Mouse (Mus musculus): ENCODE data around the gene Cep41. TPM values are rescaled to one million over a fixed set of nuclear protein-coding genes. Genes with fewer than 3 reads are reported as not detected.

Cep41 gene
- polyA plus RNA-seq, 1 experiment from 2014 or later = 4.7 TPM

- no peak overlapping the region for H3K4me3 ChIP-seq (ENCODE audit: low read depth, low read length)
- H3K9me3 ChIP-seq (ENCODE audit: control insufficient read depth, low read length) = no peaks in the 10 kb centered on the region
- no peak overlapping the region for H3K9ac ChIP-seq (ENCODE audit: low read length)
- no peaks in the 10 kb centered on the region for H3K36me3 ChIP-seq (ENCODE audit: control insufficient read depth, insufficient read depth, low read length)
- WGBS = 78% methylated on average over 11 of the region's 11 CpGs
- DNase-seq (ENCODE audit: low spot score) (no peak), ATAC-seq (ENCODE audit: low FRiP score, low TSS enrichment) (no peak)
- H3K27ac ChIP-seq (replicated peaks) = no peak overlapping the region; the same call in 1 of the 2 replicates
- TF ChIP-seq CTCF (IDR thresholded peaks at IDR 0.05; ENCODE audit: low read depth) = no peak
- H3K4me2 ChIP-seq (replicated peaks; ENCODE audit: low read depth) = no peak overlapping the region
- H3K27me3 ChIP-seq (ENCODE audit: control insufficient read depth, insufficient read depth, low read length) = no peaks in the 10 kb centered on the region
- H3K4me1 ChIP-seq (replicated peaks; ENCODE audit: control insufficient read depth, insufficient read depth) = 0 out of 2 replicates have a peak, but pooled peaks cover 2% of the 10 kb centered on the region
These were observed 20.3 kb upstream of the Cep41 start for GRCm38 (mm10) chr6:30713896-30714295.

DNA sequence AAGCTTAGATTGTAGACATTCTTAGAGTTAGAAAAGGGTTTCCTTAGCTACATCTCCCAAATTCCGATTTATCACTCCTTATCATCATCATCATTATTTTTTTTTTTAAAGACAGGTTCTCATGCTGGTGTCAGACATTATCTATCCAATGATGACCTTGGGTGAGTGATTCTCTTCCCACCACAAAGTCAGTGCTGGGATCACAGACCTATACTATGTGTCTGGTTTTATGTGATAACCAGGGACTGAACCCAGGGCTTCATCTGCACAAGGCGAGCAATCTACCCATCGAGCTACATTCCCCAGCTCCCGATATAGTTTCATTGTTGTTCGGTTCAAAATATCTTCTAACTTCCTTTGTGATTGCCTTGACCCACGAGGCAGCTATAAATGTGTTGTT is 19.9 kb upstream of the Cep41 start:
- Histone ChIP-seq H3K4me1 (replicated peaks; ENCODE audit: control insufficient read depth, insufficient read depth) (0 out of 2 replicates have a peak, but pooled peaks cover 2% of the 10 kb centered on the region), H3K27me3 (ENCODE audit: control insufficient read depth, insufficient read depth, low read length) (no peaks in the 10 kb centered on the region), H3K9ac (ENCODE audit: low read length) (no peak overlapping the region), H3K4me3 (ENCODE audit: low read depth, low read length) (no peak overlapping the region), H3K4me2 (replicated peaks; ENCODE audit: low read depth) (no peak overlapping the region), H3K9me3 (ENCODE audit: control insufficient read depth, low read length) (no peaks in the 10 kb centered on the region), H3K36me3 (ENCODE audit: control insufficient read depth, insufficient read depth, low read length) (no peaks in the 10 kb centered on the region), H3K27ac (replicated peaks) (no peak overlapping the region)
- ATAC-seq (ENCODE audit: low FRiP score, low TSS enrichment) (no peak), DNase-seq (ENCODE audit: low spot score) (no peak)
- 76% methylated on average over 6 of the region's 6 CpGs for WGBS
- TF ChIP-seq CTCF (IDR thresholded peaks at IDR 0.05; ENCODE audit: low read depth) (no peak), EP300 (optimal IDR thresholded peaks at IDR 0.05) (no peak)

GRCm38 (mm10) chr6:30712484-30712883 is 18.9 kb upstream of the Cep41 start:
- 47% methylated on average over 7 of the region's 7 CpGs for WGBS
- no peaks in the 10 kb centered on the region for H3K9me3 ChIP-seq (ENCODE audit: control insufficient read depth, low read length)
- ATAC-seq (ENCODE audit: low FRiP score, low TSS enrichment) (no peak), DNase-seq (ENCODE audit: low spot score) (no peak)
- no peak overlapping the region for H3K9ac ChIP-seq (ENCODE audit: low read length)
- no peaks in the 10 kb centered on the region for H3K27me3 ChIP-seq (ENCODE audit: control insufficient read depth, insufficient read depth, low read length)
- 0 out of 2 replicates have a peak, but pooled peaks cover 2% of the 10 kb centered on the region for H3K4me1 ChIP-seq (replicated peaks; ENCODE audit: control insufficient read depth, insufficient read depth)
- no peak overlapping the region for H3K4me2 ChIP-seq (replicated peaks; ENCODE audit: low read depth)
- TF ChIP-seq CTCF (IDR thresholded peaks at IDR 0.05; ENCODE audit: low read depth) = no peak
- TF ChIP-seq EP300 (optimal IDR thresholded peaks at IDR 0.05) = no peak
- H3K36me3 ChIP-seq (ENCODE audit: control insufficient read depth, insufficient read depth, low read length) = no peaks in the 10 kb centered on the region
- no peak overlapping the region for H3K27ac ChIP-seq (replicated peaks)
- H3K4me3 ChIP-seq (ENCODE audit: low read depth, low read length) = no peak overlapping the region

- WGBS = 57% methylated on average over 10 of the region's 10 CpGs
- DNase-seq (ENCODE audit: low spot score) = no peak
- Histone ChIP-seq H3K9me3 (ENCODE audit: control insufficient read depth, low read length) (no peaks in the 10 kb centered on the region), H3K27ac (replicated peaks) (no peak overlapping the region), H3K36me3 (ENCODE audit: control insufficient read depth, insufficient read depth, low read length) (no peaks in the 10 kb centered on the region), H3K4me3 (ENCODE audit: low read depth, low read length) (no peak overlapping the region), H3K27me3 (ENCODE audit: control insufficient read depth, insufficient read depth, low read length) (no peaks in the 10 kb centered on the region), H3K4me2 (replicated peaks; ENCODE audit: low read depth) (no peak overlapping the region), H3K4me1 (replicated peaks; ENCODE audit: control insufficient read depth, insufficient read depth) (0 out of 2 replicates have a peak, but pooled peaks cover 2% of the 10 kb centered on the region), H3K9ac (ENCODE audit: low read length) (no peak overlapping the region)
- ATAC-seq (ENCODE audit: low FRiP score, low TSS enrichment) = no peak
- no peak for TF ChIP-seq CTCF (IDR thresholded peaks at IDR 0.05; ENCODE audit: low read depth)
These were observed 17.8 kb upstream of the Cep41 start for GRCm38 (mm10) chr6:30711365-30711763.

DNA sequence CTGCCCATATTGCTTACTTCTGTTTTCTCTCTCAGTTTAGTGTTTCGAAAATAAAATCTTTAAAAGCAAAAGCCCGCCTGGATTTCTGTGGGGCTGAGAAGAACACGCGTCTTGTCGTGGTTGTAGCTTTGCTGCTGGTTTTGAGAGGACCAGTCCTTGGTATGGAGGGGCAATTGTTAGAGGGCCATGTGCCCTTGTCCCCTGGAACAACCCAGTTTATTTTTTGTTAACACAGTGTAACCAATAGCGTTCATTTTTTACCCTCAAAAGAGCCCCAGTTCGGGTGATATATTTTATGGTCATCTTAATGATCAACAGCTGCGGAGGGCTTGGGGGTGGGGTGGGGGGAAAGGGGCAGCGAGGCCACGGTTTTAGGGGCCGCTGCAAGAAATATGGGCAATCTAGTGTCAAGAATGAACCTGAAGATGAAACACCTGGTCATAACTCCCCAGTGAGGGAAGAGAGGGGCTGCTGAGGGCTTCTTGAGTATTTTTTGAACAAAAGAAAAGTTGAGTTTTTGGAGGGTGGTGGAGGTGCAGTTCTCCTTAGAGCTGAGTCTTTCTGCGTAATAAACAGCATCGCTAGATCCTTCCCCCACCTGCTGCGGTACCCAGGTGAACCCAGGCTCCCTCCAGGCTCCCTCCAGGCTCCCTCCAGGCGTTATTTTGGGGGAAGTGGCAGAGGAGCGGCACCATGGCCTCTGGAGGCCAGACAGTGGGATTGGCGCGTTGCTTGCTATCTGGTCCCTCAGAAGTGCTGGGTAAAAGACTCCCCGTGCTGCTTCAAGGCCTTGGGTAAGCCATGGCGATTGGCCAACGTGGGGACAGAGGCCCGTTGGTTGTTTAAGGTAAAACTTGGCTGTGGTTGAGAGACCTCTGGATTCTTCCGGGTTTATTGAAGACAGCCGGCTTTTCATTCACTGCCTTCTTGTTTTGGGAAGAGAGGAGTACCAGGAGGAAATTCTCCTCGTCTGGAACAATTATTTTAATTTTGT is 17.1 kb upstream of the Cep41 start:
- no peak overlapping the region for H3K27ac ChIP-seq (replicated peaks)

DNA sequence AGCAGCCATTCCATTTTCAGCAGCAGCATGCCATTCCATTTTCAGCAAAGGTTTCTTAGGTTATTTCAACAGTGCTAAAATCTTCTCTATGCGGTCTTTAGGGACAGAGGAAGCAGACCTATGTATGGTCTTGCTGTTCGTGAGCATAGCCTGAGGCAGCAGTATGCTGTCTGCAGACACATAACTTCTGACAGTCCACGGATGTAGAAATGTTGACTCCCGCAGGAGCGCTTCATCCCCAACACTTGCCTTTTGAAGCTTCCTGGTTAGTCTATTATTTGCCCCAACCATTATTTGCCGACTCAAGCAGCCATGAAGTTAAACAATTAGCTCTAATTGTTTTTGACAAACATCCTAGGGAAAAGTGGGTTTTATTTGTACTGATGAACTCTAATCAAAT is 15.6 kb upstream of the Cep41 start:
- no peak overlapping the region for H3K4me2 ChIP-seq (replicated peaks; ENCODE audit: low read depth)
- H3K9me3 ChIP-seq (ENCODE audit: control insufficient read depth, low read length) = no peaks in the 10 kb centered on the region
- H3K27me3 ChIP-seq (ENCODE audit: control insufficient read depth, insufficient read depth, low read length) = no peaks in the 10 kb centered on the region
- ATAC-seq (ENCODE audit: low FRiP score, low TSS enrichment) (no peak), DNase-seq (ENCODE audit: low spot score) (no peak)
- 43% methylated on average over 6 of the region's 6 CpGs for WGBS
- H3K9ac ChIP-seq (ENCODE audit: low read length) = no peak overlapping the region
- no peak overlapping the region for H3K27ac ChIP-seq (replicated peaks)
- no peak overlapping the region for H3K4me3 ChIP-seq (ENCODE audit: low read depth, low read length)
- H3K36me3 ChIP-seq (ENCODE audit: control insufficient read depth, insufficient read depth, low read length) = no peaks in the 10 kb centered on the region
- 0 out of 2 replicates have a peak, but pooled peaks cover 2% of the 10 kb centered on the region for H3K4me1 ChIP-seq (replicated peaks; ENCODE audit: control insufficient read depth, insufficient read depth)
- TF ChIP-seq EP300 (optimal IDR thresholded peaks at IDR 0.05) (no peak), CTCF (IDR thresholded peaks at IDR 0.05; ENCODE audit: low read depth) (no peak)

More for the DNA sequence above, 17.1 kb upstream of the Cep41 start:
- H3K9me3 ChIP-seq (ENCODE audit: control insufficient read depth, low read length) = no peaks in the 10 kb centered on the region
- H3K4me3 ChIP-seq (ENCODE audit: low read depth, low read length) = no peak overlapping the region
- no peak for DNase-seq (ENCODE audit: low spot score)
- no peak overlapping the region for H3K9ac ChIP-seq (ENCODE audit: low read length)
- H3K4me2 ChIP-seq (replicated peaks; ENCODE audit: low read depth) = no peak overlapping the region
- ATAC-seq (ENCODE audit: low FRiP score, low TSS enrichment) = no peak
- no peaks in the 10 kb centered on the region for H3K36me3 ChIP-seq (ENCODE audit: control insufficient read depth, insufficient read depth, low read length)
- TF ChIP-seq EP300 (optimal IDR thresholded peaks at IDR 0.05) = no peak
- no peak for TF ChIP-seq CTCF (IDR thresholded peaks at IDR 0.05; ENCODE audit: low read depth)
- H3K4me1 ChIP-seq (replicated peaks; ENCODE audit: control insufficient read depth, insufficient read depth) = 0 out of 2 replicates have a peak, but pooled peaks cover 2% of the 10 kb centered on the region
- H3K27me3 ChIP-seq (ENCODE audit: control insufficient read depth, insufficient read depth, low read length) = no peaks in the 10 kb centered on the region
- 53% methylated on average over 25 of the region's 25 CpGs for WGBS

Data from stomach, postnatal 0 days (tissue).